Mouse (Mus musculus) stomach, embryonic 14.5 days (tissue): ENCODE data around the gene Rdx. TPM values are rescaled to one million over a fixed set of nuclear protein-coding genes. Genes with fewer than 3 reads are reported as not detected.
A peak's percentile ranks its signal among the peaks of the same experiment; 100 is the strongest.

Experiments used
- ATAC-seq: fragments of 200-750 bp; cut with Nextera tagmentation; 2 replicates; pipeline ENCODE4 v1.8.0; 2017; ENCODE audit warnings: low read depth, moderate TSS enrichment; ENCODE audit not compliant: insufficient number of reproducible peaks, insufficient read depth, low FRiP score
- H3K27ac ChIP-seq: fragments of 300-500 bp; sonication (generic); 2 replicates; pipeline ENCODE4 v1.5.1; 2014; ENCODE audit warnings: mild to moderate bottlenecking, low read length, moderate library complexity, mixed read lengths
- H3K27me3 ChIP-seq: fragments of 300-500 bp; sonication (generic); 2 replicates; pipeline ENCODE4 v1.6.1; 2014; ENCODE audit warnings: low read length, control low read depth, mixed read lengths; ENCODE audit not compliant: control insufficient read depth, insufficient read depth
- H3K36me3 ChIP-seq: fragments of 300-500 bp; sonication (generic); 2 replicates; pipeline ENCODE4 v1.6.1; 2014; ENCODE audit warnings: mild to moderate bottlenecking, control low read depth, low read length, moderate library complexity, mixed read lengths; ENCODE audit not compliant: control insufficient read depth, insufficient read depth
- H3K4me1 ChIP-seq: fragments of 300-500 bp; sonication (generic); 2 replicates; pipeline ENCODE4 v1.6.1; 2014; ENCODE audit warnings: low read length, control low read depth, mixed read lengths; ENCODE audit not compliant: control insufficient read depth, insufficient read depth
- H3K4me2 ChIP-seq: fragments of 300-500 bp; sonication (generic); replicated peaks from 2 replicates; pipeline ENCODE4 v1.6.1; 2014; ENCODE audit warnings: low read depth, low read length, control low read depth
- H3K4me3 ChIP-seq: fragments of 300-500 bp; sonication (generic); 2 replicates; pipeline ENCODE4 v1.5.1; 2014; ENCODE audit warnings: low read depth, low read length, control low read depth
- H3K9ac ChIP-seq: fragments of 300-500 bp; sonication (generic); replicated peaks from 2 replicates; pipeline ENCODE4 v1.6.1; 2014; ENCODE audit warnings: low read depth, mild to moderate bottlenecking, control low read depth, low read length, moderate library complexity, mixed read lengths
- H3K9me3 ChIP-seq: fragments of 300-500 bp; sonication (generic); 2 replicates; pipeline ENCODE4 v1.6.1; 2016; ENCODE audit warnings: low read depth, low read length, control low read depth; ENCODE audit not compliant: control insufficient read depth
- WGBS: fragments of 180-500 bp; shearing (Covaris S2); extraction: QIAGEN DNeasy Blood & Tissue Kit; methylation state at CpG from one replicate; pipeline ENCODE4 v1.1.7; 2014; 5-methylcytosine and 5-hydroxymethylcytosine counted together
- polyA plus RNA-seq: library from polyadenylated mRNA; unstranded; fragments of >200 nt; fragmentation: Nextera tagmentation; extraction: Ambion mirVana; gene quantifications from 2 replicates; pipeline ENCODE4 v1.2.1, GENCODE M21; 2014

Gene Rdx
- polyA plus RNA-seq, 1 experiment from 2014 or later: 142 TPM

- Histone ChIP-seq H3K4me2 (peak overlapping the region; percentile 59), H3K9me3 (no peaks in the 10 kb centered on the region), H3K36me3 (no peaks in the 10 kb centered on the region), H3K4me3 (peak overlapping the region; percentile 91), H3K9ac (peak overlapping the region; percentile 99), H3K27ac (peak overlapping the region; percentile 100), H3K27me3 (no peaks in the 10 kb centered on the region), H3K4me1 (peaks cover 20% of the 10 kb centered on the region; the same call in 1 of the 2 replicates)
- peak; percentile 93 for ATAC-seq
- under 1% methylated on average over 100 of the region's 118 CpGs for WGBS
Observed at GRCm38 (mm10) chr9:52047821-52048649, 1.1 kb downstream of the Rdx start.

- under 1% methylated on average over 59 of the region's 60 CpGs for WGBS
- H3K27me3 ChIP-seq: no peaks in the 10 kb centered on the region
- H3K27ac ChIP-seq: peak overlapping the region; percentile 100
- H3K4me2 ChIP-seq: peak overlapping the region; percentile 59
- ATAC-seq: peak; percentile 53
- H3K9me3 ChIP-seq: no peaks in the 10 kb centered on the region
- H3K36me3 ChIP-seq: no peaks in the 10 kb centered on the region
- H3K4me1 ChIP-seq: peaks cover 20% of the 10 kb centered on the region; the same call in 1 of the 2 replicates
- H3K9ac ChIP-seq: peak overlapping the region; percentile 99
- peak overlapping the region; percentile 91 for H3K4me3 ChIP-seq
Observed at GRCm38 (mm10) chr9:52048650-52049081, 1.7 kb downstream of the Rdx start.

DNA sequence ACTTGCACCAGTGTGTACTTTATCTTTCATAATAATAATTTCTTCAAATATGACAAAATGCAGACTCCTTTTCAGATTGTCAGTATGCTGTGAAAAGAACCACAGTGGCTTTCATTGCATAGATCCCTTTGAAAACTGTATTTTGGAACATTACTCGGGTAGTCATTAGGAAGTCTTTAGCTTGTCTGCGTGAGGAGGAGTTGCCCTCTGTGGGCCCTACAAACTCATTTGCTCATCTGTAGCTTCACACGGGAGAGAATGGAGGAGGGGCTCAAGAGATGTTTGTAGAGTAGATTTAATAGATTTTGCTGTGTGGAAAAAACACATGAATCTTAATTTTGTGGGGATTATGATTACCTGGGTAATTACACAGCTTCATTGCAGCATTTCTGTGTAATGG lies 2.6 kb downstream of the Rdx start:
- H3K9me3 ChIP-seq: no peaks in the 10 kb centered on the region
- H3K27ac ChIP-seq: no peak overlapping the region
- H3K27me3 ChIP-seq: no peaks in the 10 kb centered on the region
- no peak for ATAC-seq
- no peak overlapping the region for H3K9ac ChIP-seq
- H3K36me3 ChIP-seq: no peaks in the 10 kb centered on the region
- WGBS: 3% methylated on average over 3 of the region's 3 CpGs
- H3K4me1 ChIP-seq: peaks cover 20% of the 10 kb centered on the region; the same call in 1 of the 2 replicates
- peak overlapping the region; percentile 59 for H3K4me2 ChIP-seq
- H3K4me3 ChIP-seq: peak overlapping the region; percentile 91

- H3K9me3 ChIP-seq: no peaks in the 10 kb centered on the region
- peak overlapping the region; percentile 91; the same call in 1 of the 2 replicates for H3K4me3 ChIP-seq
- H3K9ac ChIP-seq: no peak overlapping the region
- H3K4me1 ChIP-seq: peaks cover 20% of the 10 kb centered on the region; the same call in 1 of the 2 replicates
- peak overlapping the region; percentile 59 for H3K4me2 ChIP-seq
- H3K27me3 ChIP-seq: no peaks in the 10 kb centered on the region
- WGBS: 42% methylated on average over 2 of the region's 2 CpGs
- ATAC-seq: no peak
- H3K27ac ChIP-seq: no peak overlapping the region
- no peaks in the 10 kb centered on the region for H3K36me3 ChIP-seq
Observed at GRCm38 (mm10) chr9:52050361-52050760, 3.4 kb downstream of the Rdx start.

DNA sequence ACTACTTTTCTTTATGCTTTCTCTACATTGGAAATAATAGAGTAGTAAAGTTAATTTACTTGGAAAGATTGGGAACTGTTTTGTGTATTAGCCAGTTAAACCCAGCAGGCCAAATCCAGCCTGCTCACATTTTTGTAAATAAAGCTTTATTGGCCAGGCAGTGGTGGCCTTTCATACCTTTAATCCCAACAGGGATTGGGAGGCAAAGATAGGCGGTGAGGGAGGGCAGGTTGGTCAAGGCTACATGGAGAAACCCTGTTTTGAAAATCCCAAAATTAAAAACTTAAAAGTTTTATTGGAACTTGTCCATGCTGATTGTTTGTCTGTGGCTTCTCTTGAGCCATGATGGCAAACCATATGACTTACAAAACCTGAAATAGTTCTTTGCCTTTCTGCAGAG lies 5.2 kb downstream of the Rdx start:
- H3K27ac ChIP-seq: no peak overlapping the region
- no peaks in the 10 kb centered on the region for H3K9me3 ChIP-seq
- H3K27me3 ChIP-seq: no peaks in the 10 kb centered on the region
- H3K4me1 ChIP-seq: peaks cover 16% of the 10 kb centered on the region; the same call in 1 of the 2 replicates
- H3K4me2 ChIP-seq: no peak overlapping the region
- ATAC-seq: no peak
- WGBS: 70% methylated on average over 1 of the region's 1 CpGs
- H3K36me3 ChIP-seq: no peaks in the 10 kb centered on the region
- no peak overlapping the region for H3K9ac ChIP-seq
- H3K4me3 ChIP-seq: no peak overlapping the region

DNA sequence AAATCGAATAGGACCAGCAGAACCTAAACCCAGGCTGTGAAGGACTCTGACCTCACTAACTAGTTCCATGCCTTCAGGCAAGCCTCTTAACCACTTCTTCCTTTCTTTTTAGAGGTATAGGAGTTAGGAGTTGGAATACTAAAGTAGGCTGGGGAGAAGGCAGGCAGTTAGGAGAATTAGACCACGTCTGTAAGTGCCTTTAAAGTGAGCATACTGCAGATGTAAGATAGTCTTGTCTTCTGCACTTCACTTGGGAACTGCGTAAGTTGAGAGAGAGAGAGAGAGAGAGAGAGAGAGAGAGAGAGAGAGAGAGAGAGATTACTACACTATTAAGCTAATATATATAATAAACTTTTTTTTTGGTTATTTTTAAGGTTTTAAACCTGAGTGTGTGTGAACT lies 8.3 kb downstream of the Rdx start:
- Histone ChIP-seq H3K9me3 (no peaks in the 10 kb centered on the region), H3K9ac (no peak overlapping the region), H3K4me1 (peaks cover 8% of the 10 kb centered on the region; the same call in 1 of the 2 replicates), H3K4me3 (no peak overlapping the region), H3K27ac (no peak overlapping the region), H3K27me3 (no peaks in the 10 kb centered on the region), H3K4me2 (no peak overlapping the region), H3K36me3 (no peaks in the 10 kb centered on the region)
- no peak for ATAC-seq
- 81% methylated on average over 3 of the region's 3 CpGs for WGBS

DNA sequence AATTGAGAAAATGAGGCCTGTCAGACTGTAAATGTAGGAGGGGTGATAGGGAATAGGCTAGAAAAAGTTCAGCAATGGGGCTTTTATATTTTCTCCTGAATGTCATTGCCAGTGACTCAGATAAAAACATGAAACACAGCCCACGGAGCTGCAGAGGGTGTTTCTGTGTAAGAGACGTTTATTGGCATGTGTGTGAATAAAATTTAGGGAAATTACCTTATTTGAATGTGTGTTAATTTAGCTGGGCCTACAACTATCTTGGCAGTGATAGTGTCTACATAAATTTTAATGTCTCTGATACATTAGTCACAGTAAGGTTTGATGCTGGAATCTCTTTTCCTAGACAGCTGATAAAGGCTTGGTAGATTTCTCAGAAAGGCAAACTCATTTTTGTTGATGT lies 12.8 kb downstream of the Rdx start:
- 74% methylated on average over 2 of the region's 2 CpGs for WGBS
- H3K4me2 ChIP-seq: no peak overlapping the region
- H3K9ac ChIP-seq: no peak overlapping the region
- no peaks in the 10 kb centered on the region for H3K4me1 ChIP-seq
- no peaks in the 10 kb centered on the region for H3K27me3 ChIP-seq
- ATAC-seq: no peak
- H3K9me3 ChIP-seq: no peaks in the 10 kb centered on the region
- H3K4me3 ChIP-seq: no peak overlapping the region
- H3K36me3 ChIP-seq: peaks cover 18% of the 10 kb centered on the region
- no peak overlapping the region for H3K27ac ChIP-seq

DNA sequence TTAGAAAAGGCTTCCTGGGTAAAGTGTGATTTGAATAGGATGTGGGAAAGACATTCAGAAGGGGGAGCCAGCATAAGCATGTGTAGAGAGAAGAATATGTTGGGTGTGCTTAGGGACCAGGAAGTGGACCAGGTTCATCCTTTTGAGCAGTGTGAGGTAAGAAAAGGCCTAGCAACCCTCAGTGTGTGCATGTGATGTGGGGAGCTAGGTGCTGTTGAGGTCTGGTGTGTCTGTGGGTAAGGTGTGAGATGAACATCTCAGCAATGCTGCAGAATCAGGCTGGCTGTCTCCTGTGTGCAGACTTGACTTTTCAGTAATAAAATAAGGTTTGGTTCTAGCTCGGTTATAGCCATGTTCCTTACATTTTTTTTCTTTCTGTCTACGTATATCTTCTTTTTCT lies 23.1 kb downstream of the Rdx start:
- ATAC-seq: no peak
- Histone ChIP-seq H3K4me2 (no peak overlapping the region), H3K4me1 (no peaks in the 10 kb centered on the region), H3K27ac (no peak overlapping the region), H3K36me3 (peaks cover 69% of the 10 kb centered on the region), H3K9ac (no peak overlapping the region), H3K4me3 (no peak overlapping the region), H3K27me3 (no peaks in the 10 kb centered on the region), H3K9me3 (no peaks in the 10 kb centered on the region)
- 93% methylated on average over 2 of the region's 2 CpGs for WGBS
